Mouse (Mus musculus) cerebellum, postnatal 10 days (tissue): Measurements from ENCODE around the gene Gm10295.

ENCODE experiments used
- DNase-seq, 2 experiments: peaks; one replicate each; pipeline ENCODE4 v3.0.0; 2021; ENCODE audit warnings: mixed read lengths in 2 of 2

The Gm10295 gene

GRCm38 (mm10) chr7:71348922-71349321 lies 2.4 kb downstream of the Gm10295 start:
- DNase-seq = no peak

- DNase-seq = no peak
Observed at GRCm38 (mm10) chr7:71324919-71325583, 26.2 kb downstream of the Gm10295 start.

DNA sequence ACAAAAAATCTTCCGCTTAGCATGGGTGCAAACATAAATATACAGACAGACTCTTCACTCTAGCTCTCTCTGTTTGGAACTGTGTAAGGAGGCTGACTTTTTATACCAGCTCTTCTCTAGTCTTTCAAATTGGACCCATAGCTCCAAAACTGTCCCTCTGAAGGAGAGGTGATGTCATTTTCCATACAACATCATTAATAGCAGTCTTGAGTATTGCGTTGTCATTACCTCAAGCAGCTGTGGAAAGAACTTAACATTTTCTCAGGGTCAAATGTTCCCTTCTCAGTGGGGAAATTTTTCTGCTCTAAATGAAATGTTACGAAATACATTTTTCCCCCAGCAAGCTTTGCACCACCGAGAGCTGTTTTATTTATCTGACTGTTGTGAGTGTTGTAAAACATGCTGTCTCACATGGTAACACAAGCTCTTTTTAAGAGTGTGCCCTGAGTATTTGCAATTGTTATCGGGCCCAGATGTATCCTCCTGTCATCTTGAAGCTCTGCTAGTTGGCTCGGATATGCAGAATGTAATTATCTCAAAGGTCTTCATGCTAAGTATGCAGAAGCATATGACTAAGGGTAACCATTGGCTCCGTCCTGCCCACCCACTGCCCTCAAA lies 38.0 kb downstream of the Gm10295 start:
- DNase-seq = no peak

- DNase-seq = no peak
Observed at GRCm38 (mm10) chr7:71312375-71312774, 38.9 kb downstream of the Gm10295 start.

DNA sequence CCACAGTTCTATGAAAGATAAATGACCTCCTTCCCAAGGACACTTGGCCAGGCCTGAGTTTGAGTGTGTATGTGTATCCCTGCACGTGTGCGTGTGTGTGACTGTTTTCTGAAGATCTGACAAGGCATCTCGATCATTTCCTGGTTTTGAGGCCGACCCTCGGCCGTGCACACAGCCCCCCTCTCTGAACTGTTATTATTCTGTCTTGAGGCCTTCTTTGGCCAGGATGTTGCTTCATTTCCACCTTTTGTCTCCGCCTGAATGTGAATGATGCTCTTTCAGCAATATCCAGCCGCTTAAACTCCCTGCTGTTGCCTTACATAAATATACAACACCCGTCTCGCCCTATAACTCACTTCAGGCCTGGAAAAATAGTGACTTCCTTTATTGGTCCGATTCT lies 39.9 kb downstream of the Gm10295 start:
- no peak for DNase-seq

GRCm38 (mm10) chr7:71308051-71308450 lies 43.2 kb downstream of the Gm10295 start:
- DNase-seq = no peak

DNA sequence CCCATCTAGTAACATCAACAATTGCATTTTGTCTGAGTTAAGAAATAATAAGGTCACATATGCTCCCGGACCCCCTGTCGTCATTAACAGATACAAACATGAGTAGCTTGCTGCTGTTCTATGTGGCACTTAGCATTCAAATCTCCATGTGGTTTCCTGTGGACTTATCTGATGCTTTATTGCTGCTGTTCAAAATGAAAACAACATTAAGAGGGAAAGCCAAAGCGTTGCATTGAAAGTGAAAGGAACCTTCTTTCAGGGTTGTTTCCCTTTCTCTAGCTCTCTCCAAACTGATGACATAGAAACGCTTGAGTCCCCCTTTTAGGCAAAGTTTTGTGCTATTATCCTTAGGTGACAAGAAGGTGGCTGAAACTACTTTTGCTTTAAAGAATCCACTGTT lies 48.6 kb downstream of the Gm10295 start:
- DNase-seq = no peak
